Mouse (Mus musculus) v-Abl transformed pro-B cells (cell line): Measurements from ENCODE around the gene Gm21974.
"Not testable (repeated sequence)": the region's sequence is repeated elsewhere in the genome, so short reads cannot be mapped to it uniquely, and the experiment has no call there.

Experiments used
- in situ Hi-C, 2 experiments: fragments of 400-800 bp; cut with MboI; formaldehyde crosslinking; loops; one replicate each; pipeline ENCODE4 v1.15.1; 2025; ENCODE audit not compliant: unreplicated experiment in 2 of 2

Gene Gm21974

DNA sequence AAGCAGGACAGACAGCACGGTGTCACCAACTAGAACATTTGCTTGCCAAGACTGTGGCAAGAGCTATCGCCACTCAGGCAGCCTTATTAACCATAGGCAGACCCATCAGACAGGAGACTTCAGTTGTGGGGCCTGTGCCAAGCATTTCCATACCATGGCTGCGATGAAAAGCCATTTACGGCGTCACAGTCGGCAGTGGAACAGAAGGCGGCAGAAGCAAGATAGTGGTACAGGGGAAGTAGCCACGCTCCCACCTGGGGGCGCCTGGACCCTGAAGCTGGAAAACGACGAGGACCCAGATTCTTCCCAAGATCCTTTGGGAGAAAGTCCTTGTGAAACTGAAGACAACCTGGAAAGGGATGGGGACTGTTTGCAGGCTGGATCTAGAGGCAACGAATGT, 14.8 kb downstream of the Gm21974 start:
- in situ Hi-C loops, result no loop called here

DNA sequence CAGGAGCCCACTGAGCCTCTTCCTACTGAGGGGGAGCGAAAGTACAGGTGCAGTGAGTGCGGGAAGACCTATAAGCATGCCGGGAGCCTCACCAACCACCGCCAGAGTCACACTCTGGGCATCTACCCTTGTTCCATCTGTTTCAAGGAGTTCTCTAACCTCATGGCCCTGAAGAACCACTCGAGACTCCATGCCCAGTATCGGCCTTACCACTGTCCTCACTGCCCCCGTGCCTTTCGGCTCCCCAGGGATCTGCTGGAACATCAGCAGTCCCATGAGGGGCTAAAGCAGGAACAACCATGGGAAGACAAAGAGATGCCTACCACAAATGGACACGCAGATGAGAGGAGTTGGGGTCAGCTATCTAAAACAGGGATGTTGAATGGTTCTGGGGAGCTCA, 16.0 kb downstream of the Gm21974 start:
- in situ Hi-C loops, result no loop called here

DNA sequence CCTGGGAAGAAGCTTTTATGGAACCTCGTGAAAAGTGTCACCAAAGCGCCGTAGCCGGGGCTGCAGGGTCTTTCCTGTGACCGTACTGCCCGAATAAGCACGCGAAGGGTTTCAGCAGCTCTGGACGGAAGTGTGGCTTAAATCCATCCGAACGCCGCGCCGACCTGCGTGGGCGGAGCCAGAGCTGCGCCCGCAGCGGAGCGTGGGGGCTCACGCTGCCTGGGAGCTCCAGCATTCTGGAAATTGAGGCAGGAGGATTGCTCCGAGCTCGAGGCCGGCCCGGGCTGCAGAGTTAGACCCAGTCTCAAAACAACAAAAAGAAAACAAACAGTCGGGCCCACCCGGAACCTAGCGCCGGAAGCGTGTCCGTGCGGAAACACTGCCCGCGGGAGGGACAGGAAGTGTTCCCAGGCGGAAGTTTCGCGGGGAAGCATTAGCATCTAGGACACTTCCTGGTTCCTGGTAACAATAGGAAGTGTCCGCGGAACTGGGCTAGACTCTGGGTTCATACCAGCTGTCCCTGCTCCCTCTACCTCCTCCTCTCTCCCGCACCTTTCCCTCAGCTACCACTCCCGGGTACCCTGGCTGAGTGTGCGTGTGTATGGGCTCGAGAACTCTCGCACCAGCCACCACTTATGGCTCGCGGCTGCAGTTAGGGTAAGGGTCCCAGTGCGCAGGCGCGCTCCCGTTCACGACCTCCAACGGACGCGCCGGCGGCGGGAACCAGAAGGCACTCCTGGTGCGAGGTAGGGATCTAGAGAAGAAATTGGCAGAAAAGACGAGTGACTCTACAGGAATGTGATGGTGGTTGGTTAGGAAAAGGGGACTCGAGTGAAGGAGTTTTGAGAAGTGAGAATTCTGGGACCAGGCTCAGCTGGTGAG, 18.5 kb downstream of the Gm21974 start, which contains the start of gene Zfp668:
Gene Zfp668 (minus strand): TSS at position 362 of the 882 bp plus-strand sequence.
- in situ Hi-C loops, result no loop called here

DNA sequence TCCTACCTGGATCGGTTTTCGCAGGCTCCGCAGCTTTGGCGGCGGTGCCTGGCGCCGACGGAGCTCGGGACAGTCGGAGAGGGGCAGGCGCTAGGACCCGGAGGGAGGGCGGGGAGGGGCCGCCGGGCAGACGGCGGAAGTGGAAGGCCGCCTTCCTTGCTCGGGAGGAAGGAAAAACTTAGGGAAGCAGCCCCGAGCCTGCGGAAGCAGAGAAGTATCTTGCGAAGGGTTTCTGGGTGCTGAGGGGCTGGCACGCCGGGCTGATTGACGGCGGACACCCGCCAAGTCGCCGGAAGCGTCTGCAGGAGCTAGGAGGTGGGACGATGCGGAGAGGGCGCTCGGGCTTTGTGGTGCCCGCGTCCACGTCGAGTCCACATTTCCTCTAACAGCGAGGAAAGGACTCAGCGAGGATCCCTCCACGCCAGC, 19.2 kb downstream of the Gm21974 start, which contains the start of gene Zfp646:
Gene Zfp646 (plus strand): TSS at position 181 of the 426 bp plus-strand sequence.
- in situ Hi-C loops, result no loop called here

DNA sequence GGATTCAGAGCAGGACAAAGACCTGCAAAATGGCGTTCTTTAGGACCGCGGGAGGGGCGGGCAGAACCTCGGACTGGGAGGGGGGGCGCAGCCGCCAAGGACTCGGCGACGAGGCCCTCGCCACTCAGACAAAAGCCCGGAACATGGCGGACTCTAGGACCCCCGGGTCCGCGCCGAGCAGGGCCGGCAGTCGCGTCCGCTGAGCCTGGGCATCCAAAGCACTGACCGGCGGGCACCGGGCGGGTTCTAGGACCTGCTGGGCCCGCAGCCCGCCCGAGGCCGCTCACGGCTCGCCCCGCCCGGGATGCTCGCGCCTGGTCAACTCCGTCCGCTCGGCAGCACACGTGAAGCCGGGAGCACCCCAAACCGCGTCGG, 19.6 kb downstream of the Gm21974 start:
- in situ Hi-C loops, result no loop called here

DNA sequence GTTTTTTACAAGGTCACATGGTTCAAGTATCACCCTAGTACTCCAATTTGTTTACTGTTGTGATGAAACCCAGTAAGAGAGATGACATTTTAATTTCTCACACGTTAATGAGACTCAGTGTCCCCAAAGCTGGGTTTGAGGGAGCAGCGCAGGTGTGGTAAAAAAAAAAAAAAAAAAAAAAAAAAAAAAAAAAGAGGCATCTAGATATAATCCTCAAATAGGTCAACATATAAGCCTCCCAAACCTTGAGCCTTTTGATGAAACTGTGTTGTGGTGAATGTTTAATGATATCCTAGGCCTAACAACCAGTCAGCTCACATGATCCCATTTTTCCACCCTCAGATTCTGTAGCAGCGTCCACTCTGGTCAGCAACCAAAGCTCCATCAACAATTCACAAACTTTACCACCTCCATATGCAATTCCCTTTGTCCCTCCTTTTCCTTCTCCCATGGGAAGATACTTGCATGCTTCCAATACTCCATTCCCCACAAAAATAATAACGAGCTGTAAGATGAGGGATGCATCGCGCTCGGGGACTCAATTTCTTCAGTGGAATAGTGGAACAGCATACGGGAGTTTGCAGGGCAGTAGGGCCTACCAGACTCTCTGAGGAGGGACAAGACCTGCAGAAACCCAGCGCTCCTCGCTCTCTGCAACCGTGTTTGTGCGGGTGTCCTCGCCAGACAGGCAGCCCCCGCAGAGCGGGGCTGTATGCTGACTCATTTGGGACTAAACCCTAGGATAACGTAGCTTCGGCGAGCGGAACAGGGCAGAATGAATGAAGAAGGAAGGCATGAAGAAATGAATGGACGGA, 20.2 kb downstream of the Gm21974 start:
- in situ Hi-C loops, result no loop called here

DNA sequence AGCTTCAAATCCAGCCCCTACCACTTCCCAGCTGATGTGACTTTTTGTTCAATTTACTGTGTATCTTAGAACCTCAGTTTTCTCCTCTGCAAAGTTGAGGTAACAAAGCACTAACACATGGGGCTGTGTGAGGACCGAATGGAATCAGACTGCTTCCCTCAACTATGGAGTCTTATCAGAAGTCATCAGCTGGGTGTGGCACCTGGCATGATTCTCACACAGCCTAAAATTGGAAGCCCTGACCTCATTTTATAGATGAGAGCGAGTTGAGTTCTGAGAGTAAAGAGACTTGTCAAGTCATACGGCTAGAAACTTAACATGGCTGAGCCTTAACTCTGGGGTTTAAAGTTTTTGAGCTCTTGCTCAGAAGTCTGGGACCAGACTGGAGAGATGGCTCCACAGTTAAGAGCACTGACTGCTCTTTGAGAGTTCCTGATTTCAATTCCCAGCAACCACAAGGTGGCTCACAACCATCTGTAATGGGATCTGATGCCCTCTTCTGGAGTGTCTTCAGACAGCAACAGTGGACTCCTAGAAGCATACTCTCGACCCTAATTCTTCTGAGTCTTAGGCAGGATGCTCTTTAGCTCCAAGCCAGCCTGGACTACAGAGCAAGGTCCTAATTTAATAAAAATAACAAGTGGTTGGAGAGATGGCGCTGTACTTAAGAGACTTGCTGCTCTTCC, 25.0 kb downstream of the Gm21974 start:
- in situ Hi-C loops, result no loop called here

DNA sequence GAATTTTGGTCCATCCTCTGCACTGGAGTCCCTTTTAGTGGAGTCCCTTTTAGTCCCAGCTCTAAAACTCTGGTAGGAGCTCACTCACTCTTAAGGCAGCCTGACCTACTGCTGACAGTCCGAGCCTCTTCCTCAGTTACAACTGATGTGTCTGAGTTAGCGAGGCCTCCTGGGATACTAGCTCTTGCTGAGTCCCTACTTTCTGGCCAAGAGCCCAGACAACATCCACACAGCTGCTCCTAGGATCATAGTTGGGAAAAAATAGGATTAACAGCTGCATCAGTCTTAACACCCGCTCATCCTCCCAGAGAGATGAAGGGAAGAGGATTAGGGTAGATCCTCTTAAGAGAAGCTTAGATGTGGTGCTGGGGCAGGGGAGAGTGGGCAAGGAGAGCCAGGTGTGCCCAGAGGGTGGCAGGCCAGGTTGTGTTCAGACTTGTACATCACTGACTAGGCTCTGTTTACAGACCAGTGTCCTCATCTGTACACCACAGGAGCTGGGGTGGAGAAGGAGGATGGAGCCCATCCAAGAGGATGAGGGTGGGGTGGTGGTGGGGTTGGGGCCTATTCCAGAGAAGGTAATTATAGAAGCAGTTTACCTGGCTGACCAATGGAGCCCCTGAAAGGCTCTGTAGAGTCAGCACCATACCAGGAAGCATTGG, 26.0 kb downstream of the Gm21974 start:
- in situ Hi-C loops, result no loop called here

DNA sequence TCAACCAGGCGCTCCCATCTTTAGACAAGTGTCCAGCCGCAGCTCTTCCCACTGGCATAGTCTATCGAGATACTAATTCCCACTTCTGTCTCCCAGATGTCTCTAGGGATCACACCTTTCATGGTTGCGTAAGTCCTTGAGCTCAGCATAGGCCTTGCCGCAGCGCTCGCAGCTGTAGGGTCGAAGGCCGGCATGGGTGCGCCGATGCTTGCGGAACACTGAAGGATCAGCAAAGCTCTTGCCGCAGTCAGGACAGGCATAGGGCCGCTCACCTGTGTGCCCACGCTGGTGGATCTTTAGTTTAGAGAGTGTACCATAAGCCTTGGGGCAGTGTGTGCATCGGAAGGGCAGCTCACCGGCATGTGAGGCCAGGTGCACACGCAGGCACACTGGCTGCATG, 27.6 kb downstream of the Gm21974 start:
- in situ Hi-C loops, result no loop called here

DNA sequence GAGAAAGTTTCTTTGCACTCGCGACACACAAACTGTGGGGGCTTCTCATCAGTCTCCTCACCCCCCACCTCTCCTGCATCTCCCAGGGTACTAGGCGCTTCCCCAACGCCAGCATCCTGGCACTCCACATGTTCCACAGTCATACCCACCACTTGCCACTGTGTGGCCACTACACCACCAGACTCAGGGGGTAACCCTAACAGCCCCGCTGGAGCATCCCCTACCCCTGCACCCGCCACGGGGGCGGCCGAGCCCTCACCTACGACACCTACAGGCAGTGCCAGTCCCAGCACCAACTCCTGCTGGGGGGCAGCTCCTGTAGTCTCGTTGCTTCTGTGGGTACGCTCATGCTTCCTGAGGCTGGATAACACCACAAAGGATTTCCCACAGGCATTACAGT, 28.8 kb downstream of the Gm21974 start:
- in situ Hi-C loops, result no loop called here

DNA sequence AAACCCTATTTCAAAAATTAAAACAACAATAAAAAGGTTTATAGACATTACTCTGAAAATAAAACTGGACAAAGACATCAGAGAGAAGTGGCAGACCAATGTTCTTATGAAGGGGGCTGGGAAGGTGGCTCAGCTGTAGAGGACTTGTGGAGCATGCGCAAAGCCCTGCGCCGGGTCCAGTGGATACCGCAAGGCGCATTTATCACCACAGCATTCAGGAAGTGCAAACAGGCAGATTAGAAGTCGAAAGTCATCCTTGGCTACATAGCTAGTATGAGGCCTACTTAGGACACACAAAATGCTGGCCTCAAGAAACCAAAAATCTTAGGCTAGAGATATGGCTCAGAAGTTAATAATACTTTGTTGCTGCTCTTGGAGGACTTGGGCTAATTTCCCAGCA, 37.0 kb downstream of the Gm21974 start:
- in situ Hi-C loops, result no loop called here

DNA sequence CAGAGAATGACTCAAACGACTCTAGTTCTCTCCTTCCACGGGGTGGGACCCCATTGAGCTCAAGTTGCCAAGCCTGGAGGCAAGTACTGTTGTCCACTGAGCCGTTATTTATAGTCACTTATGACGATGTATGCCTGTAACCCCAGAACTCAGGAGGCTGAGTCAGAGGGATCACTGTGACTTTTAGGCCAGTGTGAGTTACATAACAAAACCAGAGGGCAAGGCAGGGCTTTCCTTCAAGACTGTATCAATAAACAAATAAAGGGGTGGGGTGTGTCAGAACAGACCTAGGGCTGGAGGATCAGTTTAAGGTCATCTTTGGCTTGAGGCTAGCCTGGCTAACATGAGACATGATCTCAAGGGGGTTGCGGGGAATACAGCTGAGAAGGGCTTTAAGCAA, 44.3 kb downstream of the Gm21974 start:
- in situ Hi-C loops, result no loop called here

DNA sequence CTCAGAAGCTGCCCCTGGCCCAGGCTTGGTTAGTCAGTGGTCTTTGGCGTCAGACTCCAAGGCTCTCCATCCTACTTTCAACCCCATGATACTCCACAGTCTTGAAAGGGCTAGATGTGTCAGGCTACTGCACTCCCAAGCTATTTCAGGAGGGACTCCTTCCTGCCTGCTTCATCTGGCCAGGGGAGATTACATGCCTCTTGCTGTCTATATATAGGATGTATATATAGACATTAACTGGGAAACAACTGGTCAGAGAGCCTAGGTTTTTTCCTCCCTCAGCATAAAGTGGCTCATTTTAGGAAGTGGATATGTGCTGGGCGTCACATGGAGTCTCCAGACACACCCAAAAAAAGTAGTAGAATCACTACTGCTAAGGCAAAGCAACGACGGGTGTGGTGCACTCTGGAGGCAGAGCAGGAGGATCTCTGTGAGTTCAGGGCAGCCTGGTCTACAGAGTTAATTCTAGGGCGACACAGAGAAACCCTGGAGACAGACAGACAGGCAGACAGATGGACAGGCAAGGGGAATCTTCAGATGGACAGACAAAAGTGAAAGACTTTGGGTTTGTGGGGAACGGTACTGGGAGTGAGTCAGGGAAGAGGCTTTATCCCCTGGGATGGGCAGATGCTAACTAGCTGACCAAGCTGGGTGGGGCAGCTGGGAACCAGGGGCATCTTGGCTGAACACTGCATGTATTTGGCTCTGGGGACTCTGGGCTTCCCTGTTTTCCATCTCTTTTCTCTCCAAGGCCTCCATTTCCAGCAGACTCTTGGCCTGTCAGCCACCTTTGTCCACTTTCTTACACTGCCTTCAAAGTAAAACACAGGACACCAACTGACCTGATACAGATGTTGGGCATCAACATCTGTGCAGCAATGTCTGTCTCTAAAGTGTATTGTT, 45.0 kb downstream of the Gm21974 start:
- in situ Hi-C loops, result no loop called here

DNA sequence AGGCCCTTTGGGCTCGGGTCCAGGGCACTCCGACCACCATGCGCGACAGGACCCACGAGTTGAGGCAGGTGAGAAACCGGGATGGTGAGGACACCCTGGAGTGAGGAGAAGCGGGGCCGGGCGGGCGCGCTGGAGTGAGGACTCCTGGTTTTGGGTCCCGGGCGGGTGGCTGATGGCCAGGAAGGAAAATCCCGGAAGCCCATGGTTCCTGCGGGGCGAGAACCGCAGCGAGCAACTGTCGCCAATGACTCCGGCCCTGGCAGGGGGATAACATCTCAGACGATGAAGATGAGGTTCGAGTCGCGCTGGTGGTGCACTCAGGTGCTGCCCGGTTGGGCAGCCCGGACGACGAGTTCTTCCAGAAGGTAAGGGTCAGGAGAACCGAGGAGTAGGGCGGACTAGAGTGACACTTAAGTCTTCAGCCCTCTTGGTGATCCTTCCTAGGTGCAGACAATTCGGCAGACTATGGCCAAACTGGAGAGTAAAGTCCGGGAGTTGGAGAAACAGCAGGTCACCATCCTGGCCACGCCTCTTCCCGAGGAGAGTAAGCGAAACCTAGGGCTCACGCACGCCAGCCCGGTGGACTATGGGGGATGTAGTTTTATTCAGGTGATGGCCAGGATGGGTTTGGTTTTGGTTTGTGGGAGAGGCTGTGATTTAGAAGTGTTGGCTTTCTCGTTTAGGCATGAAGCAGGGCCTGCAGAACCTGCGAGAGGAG, 53.1 kb downstream of the Gm21974 start:
- in situ Hi-C loops, result no loop called here

DNA sequence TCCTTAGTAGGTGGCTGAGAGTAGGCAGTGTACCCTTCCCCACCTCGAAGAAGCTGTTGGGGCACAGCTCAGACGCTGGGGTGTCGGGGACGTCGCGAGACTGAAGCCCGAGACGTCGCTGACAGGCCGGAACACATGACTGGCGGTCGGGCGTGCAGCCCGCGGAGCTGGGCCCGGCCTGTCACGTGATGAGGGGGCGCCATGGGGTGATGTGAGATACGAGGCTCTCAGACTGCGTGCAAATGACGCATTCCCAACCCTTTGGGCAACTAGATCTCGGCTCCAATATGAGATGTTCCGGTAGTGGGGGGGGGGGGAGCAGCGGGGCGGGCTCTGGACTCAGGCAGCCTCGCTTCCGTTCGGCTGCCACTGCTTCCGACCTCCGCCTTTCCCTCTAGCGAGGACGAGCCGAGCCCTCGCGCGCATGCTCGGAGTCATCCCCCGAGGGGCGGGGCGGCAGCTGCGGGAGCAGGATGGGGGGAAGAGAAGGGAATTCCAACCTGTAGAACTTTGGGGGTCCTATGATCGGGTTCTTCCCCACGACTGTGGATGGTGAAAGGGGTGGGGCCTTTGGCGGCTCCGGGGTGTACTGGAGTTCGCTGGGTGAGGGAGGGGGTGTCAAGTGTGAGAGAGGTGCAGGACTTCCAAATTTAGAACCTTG, 53.8 kb downstream of the Gm21974 start:
- in situ Hi-C loops, result no loop called here

DNA sequence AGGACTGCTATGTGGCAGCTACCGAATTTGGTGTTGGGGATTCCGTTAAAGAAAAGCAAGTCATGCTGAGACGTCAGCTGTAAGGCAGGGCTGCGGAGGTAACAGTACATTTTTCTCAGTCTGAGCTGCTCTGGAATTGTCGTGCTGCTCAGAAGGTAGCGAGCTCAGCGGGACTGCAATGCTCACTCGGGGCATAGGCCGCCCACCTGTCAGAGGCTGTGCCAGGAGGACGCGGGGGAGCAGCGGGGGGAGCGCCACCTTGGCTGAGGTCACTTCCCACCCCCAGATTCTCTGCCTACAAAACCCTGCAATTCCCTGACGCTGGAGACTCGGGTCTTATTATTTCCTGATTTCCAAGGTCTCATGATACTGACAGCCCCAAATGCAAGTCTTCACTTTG, 54.4 kb downstream of the Gm21974 start:
- in situ Hi-C loops, result no loop called here

DNA sequence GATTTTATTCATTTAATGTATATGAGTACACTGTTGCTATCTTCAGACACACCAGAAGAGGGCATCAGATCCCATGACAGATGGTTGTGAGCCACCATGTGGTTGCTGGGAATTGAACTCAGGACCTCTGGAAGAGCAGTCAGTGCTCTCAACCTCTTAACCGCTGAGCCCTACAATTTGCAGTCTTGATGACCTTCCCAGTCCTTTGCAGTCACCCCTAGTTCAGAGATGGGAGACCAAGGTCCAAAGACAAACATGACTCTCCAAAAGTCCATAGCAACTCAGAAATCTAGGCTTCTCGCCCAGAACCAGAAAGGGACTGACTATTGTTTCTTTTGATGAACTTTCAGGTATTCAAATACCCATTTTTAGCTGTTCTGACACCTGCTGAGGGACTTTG, 55.2 kb downstream of the Gm21974 start:
- in situ Hi-C loops, result not testable (repeated sequence)

DNA sequence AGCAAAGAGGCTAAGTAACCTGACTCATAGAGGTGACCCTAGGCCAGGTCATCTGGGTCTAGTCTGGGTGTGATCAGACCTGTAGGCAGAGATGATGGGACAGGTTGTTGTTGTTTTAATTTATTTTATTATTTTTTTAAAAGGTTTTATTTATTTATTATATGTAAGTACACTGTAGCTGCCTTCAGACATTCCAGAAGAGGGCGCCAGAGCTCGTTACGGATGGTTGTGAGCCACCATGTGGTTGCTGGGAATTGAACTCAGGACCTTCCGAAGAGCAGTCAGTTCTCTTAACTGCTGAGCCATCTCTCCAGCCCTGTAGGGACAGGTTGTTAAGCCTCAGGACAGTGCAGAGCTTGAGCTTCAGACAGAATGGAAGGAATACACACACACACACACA, 57.4 kb downstream of the Gm21974 start:
- in situ Hi-C loops, result not testable (repeated sequence)
